Mouse (Mus musculus): ENCODE measurements around the gene Hoxd3.

The Hoxd3 gene

DNA sequence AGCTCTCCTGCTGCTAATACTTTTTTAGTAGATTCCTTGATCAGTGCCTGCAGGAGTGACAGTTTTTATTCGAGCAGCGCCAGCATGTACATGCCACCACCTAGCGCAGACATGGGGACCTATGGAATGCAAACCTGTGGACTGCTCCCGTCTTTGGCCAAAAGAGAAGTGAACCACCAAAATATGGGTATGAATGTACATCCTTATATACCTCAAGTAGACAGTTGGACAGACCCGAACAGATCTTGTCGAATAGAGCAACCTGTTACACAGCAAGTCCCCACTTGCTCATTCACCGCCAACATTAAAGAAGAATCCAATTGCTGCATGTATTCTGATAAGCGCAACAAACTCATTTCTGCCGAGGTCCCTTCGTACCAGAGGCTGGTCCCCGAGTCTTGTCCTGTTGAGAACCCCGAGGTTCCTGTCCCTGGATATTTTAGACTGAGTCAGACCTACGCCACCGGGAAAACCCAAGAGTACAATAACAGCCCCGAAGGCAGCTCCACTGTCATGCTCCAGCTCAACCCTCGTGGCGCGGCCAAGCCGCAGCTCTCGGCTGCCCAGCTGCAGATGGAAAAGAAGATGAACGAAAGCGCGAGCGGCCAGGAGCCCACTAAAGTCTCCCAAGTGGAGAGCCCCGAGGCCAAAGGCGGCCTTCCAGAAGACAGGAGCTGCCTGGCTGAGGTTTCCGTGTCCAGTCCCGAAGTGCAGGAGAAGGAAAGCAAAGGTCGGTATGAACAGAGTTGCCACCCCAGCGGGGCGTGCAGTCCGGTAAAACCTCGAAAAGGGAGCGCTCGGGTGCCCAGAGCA is 19.5 kb upstream of the Hoxd3 start:
- DNase-seq (ENCODE audit: low spot score in 2 of 2), result no peak

DNA sequence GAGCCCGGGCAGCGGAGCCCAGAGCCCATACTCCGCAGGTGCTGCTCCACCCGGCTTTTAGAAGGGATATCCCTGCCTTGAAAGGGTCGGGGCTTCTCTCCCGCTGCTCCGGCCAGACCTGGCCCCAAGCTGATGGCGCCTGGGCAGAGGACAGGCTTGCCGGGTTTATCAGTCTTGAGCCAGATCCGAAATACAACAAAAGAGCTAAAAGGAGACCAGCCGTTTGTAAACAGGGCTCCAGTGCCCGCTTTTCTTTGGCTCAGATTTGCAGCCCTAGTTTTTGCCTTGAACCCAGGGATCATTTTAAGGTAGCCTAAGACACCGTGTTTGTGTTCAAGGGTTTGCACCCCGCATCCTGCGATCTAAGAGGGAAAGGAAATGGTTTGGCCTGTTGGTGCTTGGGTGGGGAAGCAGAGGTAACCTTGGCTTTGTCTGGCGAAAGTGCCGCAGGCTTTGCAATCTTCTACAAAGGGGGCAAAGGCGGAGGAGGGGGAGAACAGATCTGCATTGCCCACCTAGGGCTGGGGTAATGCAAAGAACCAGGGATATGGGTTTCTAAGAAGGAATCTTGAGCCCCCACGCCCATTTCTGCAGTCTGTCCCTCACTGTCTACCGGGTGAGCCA is 18.8 kb upstream of the Hoxd3 start:
- DNase-seq (ENCODE audit: low spot score in 2 of 2), result no peak

DNA sequence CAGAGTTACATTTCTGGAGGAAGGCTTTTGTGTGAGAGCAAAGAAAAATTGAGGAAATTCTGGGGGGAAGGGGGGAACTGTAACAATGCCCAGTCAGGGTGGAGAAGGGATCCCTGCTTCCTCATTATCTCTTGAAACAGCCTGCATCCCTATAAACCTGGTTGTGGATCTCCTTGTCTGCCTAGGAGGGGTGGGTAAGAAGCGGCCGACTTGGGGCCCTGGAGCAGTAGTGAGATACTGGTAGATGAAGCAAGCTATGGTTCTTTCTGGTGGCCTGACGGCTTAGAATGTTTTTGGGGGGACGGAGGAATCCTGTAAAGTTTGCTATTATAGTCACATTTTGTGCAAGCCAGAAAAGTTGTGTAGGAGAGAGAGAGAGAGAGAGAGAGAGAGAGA is 18.3 kb upstream of the Hoxd3 start:
- no peak for DNase-seq (ENCODE audit: low spot score in 2 of 2)

DNA sequence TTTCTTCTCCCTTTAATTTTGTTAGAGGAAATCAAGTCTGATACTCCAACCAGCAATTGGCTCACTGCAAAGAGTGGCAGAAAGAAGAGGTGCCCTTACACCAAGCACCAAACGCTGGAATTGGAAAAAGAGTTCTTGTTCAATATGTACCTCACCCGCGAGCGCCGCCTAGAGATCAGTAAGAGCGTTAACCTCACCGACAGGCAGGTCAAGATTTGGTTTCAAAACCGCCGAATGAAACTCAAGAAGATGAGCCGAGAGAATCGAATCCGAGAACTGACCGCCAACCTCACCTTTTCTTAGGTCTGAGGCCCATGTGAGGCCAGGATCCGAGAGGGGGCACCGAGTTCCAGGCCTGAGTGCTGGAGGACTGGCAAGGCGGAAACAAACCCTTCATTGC is 17.7 kb upstream of the Hoxd3 start:
- no peak for DNase-seq (ENCODE audit: low spot score in 2 of 2)

DNA sequence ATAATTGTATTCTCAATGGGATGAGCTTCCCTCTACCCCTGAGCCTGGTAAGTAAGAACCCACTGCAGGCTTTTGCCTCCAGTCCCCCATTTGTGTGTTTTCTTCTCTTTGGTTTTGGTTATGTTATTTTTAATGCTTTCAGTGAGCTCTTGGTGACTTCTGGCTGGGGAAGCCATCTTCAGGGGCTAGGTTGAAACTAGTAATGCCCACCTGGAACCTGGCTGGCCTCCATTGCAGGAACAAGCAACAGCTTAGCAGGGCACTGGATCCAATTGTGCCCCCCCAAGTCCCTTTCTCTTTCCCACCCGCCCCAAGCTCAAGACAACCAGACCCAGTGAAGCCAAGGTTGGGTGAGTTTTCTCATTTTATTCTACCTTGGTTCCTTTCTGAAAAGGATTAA is 16.3 kb upstream of the Hoxd3 start:
- DNase-seq (ENCODE audit: low spot score in 2 of 2), result no peak

DNA sequence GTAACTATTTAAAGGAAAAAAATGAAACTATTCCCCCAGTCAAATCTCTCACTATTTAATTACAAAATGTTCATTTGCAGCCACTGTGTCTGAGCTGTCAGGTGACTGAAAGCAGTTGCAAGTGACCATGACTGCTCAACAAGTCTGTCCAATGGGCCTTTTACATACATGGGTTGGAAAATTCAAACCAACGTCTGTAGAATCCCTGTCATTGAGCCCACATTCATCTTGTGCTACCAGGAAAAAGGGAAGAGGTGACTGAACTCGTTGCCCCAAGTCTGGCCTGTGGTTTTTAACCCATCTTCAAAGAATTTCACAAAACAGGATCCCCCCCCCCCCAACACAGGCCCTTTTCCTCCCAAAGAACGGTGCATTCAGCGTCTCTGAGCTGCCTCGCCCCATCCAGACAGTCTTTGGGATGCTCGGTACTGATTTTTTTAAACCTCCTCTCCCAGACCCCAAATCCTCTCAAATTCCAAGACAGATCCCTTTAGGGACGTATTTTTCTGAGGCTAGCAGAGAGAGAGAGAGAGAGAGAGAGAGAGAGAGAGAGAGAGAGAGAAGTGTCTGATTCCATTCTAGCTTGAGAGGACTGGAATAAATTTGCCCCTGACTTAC is 15.8 kb upstream of the Hoxd3 start:
- DNase-seq (ENCODE audit: low spot score in 2 of 2), result no peak

DNA sequence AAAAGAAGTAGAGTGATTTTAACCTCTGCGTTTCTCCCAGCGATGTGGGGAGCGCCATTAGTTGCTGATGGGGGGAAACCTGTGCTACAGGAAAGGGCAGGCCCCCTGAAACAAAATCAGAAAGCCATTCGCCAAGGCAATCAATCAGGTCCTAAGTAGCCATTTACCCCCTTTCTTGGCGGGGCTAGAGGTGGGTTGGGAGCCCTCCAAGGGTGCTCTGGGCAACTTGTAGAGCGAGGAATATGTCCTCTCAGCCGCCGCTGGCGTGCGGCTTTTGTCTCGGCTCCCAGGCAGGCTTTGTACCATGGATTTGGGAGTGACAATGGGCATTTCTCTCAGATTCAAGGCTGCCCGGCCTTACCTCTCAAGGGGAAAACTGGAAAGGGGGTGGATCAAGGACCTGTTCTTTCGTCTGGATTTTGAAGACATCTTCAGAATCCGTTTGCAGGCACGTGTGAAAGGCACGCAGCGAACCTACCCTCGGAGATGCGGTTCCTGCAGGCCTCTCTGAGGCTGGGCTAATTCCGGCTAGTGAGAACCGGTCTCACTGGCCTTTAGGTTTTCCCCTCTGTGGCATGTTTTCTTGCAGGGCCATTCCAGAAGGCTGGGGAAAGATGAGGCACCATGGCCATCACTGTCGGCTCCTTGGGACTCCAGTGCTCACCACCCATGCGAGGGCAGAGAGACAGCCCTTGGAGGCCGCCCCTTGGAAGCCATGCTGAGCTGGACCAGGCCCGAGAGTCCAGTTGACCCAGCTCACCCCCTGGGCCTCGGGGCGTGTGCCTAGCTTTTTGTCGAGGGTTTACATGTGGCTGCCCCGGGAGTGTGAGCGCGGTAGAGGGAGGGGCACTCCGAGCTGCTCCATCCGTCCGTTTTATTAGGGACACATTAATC is 15.0 kb upstream of the Hoxd3 start:
- DNase-seq (ENCODE audit: low spot score in 2 of 2), result no peak

DNA sequence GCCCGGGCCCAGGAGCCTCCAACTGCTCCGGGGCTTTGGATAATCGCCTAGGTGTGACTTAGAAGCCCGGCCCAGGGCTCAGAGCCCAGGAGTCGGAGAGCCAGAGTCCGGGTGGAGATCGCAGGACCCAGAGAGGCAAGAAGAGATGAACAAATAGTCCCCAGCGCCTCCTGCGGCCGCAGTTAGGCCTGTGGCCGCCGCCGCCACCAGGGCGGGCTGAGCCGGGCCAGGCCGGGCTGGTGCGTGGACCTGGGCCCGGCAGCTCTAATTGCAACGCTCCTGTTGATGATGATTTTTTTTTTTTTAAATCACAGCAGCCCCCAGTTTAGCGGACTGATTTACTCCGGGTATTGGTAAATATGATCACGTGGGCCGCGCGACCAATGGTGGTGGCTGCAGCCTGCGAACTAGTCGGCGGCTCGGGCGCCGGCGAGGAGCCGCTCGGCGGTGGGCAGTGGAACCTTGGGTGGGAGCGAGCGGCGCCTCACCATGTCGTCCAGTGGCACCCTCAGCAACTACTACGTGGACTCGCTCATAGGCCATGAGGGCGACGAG is 14.1 kb upstream of the Hoxd3 start, which contains the start of gene Hoxd9:
Hoxd9 (plus strand) TSS at position 161 of the 555 bp plus-strand sequence.
- DNase-seq (ENCODE audit: low spot score in 2 of 2), result no peak

DNA sequence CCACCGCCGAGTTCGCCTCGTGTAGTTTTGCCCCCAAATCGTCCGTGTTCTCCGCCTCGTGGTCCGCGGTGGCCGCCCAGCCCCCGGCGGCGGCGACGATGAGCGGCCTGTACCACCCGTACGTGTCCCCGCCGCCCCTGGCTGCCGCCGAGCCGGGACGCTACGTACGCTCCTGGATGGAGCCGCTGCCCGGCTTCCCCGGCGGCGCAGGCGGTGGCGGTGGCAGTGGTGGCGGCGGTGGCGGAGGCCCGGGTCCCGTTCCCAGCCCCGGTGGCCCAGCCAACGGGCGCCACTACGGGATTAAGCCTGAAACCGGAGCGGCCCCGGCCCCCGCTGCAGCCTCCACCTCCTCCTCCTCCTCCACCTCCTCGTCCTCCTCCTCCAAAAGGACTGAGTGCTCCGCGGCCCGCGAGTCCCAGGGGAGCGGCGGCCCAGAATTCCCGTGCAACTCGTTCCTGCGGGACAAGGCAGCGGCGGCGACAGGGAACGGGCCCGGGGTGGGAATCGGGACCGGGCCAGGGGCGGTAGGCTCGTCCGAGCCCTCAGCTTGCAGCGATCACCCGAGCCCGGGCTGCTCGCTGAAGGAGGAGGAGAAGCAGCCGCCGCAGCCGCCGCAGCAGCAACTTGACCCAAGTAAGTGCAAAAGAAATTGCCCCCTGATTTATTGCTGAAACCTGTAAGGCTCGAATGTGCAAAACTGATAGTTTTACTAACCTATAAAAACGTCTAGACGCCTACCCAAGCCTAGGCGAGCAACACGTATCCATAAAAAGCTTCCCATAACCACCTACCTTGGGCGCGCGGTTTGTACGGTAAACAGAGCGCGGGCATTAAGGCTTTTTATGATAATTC is 13.3 kb upstream of the Hoxd3 start:
- DNase-seq (ENCODE audit: low spot score in 2 of 2), result no peak

DNA sequence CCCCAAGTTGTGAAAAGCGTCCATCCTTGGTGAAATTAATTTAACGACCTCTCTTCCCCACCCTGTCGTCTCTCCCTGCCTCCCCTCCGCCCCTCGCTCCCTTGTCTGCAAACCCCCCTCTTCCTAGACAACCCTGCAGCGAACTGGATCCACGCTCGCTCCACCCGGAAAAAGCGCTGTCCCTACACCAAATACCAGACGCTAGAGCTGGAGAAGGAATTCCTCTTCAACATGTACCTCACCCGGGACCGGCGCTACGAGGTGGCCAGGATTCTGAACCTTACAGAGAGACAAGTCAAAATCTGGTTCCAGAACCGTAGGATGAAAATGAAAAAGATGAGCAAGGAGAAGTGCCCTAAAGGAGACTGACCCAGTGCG is 12.7 kb upstream of the Hoxd3 start:
- no peak for DNase-seq (ENCODE audit: low spot score in 2 of 2)

DNA sequence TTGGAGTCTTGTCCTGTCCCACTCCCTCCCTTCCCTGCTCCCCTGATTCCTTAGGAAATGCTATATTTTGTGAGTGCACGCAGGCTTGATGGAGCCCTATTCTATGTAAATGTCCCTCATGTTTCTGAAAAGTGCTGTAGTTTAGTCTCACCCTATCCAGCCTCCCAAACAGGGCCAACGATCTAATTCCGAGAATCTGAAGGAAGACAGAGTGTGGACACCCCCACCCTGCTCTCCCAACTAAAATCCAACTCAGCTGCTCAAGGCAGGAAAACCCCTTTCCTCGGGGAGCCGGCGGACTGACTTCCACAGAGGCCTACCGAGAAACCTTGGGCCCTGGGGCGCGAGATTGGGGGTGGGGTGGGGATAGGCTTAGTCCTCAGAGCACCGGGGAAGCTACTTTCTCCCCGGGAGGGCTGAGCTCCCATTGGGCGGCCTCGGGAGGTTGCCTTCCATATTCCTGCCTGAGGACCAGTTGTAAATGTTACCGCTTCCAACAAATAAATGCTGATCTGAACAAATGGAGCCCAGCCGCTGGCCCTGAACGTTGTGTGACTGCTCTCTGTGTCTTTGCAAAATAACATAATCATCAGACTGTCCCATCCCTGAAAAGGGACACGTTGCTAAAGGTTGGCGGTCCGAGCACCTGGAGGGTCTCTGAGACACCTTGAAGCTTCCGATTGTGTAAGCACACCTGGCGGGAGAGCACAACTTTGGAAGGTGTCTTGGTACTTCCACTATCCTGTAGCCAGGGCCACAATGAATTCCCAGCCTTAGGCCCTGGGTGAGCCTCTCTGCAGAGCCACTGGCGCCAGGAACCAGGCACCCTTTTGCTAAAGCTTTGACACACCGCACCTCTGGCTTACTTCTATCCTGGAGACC is 11.8 kb upstream of the Hoxd3 start:
- no peak for DNase-seq (ENCODE audit: low spot score in 2 of 2)

DNA sequence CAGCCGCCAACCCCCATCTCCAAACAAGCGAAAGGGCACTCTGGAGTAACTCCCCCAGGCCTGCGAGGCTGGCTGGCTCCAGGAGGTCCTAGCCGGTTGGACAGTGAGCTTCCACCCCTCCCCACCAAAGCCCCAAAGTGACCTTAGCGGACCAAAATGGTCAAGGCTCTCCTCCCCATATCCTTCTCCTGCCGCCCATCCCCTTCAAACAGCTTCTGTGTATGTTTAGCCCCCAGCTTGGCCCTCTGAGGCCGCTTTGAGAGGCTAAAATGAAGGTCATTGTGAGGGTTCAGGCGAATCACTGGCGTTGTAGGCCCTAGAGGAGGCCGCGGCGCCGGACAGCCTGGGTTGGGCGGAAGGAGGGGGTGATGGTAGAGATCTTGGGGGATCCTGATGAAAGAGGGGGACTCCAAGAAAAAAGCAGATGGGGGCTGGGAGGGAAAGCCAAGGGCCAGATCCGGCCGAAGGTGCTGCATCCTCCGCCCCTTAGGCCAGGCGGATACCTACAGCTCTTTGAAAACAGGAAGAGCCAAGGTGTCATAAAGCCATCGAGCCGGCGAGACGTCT is 11.1 kb upstream of the Hoxd3 start:
- no peak for DNase-seq (ENCODE audit: low spot score in 2 of 2)

DNA sequence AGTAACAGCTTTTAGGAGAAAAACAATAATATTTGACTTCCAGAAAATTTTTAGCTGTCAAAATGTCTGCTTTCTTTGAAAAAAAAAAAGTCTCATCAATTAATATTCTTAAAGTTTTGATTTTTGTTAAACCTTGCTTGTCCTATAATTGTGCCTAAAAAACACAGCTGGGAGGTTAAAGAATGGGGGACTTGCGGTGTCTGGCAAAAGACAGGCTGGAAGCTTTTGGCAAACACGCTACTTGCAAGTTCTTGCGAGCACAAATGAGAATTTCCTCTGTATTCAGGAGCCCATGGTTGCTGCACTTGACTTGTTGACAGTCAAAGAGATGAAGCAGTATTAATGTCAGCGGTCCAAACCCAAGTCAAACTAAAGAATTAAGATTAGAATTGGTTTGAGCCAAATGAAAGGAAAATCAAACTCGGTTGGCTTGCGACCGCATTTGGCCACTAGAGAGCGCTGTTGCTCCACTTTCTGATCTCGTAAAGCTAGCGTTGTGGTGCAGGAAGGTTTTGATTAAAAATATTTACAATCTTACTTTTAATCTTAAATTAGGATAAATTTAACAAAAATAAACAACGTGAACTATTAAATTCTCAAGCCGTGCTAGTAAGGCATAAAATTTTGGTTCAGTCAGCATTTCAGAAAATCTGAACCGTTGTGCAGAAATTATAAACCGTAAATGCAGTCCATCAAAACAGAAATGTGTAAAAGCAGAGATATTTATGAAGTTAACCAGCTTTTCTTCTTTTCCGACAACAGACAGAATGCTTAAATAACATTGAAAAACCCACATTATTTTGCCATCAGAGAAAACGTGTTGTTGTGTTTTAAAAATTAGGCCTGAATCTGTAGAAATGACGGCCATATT is 9.5 kb upstream of the Hoxd3 start:
- DNase-seq (ENCODE audit: low spot score in 2 of 2), result peak; percentile 82 to 86

DNA sequence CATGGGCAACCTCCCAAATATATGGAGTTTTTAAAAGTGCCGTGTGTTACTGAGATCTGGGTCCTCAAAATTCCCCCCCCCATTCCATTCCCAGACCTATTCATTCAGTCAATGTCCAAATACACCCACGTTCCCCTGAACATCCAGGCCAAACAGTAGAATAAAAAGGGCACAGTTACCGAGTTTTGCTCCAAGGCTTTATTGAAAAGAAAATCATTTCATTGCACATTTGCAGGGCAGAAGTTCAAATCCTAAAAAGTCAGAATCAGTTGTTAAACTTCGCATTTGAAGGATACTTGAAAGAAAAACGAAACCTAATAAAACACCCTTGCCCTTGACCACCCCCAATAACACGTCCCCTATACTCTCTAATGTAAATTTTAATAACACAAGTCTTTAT is 8.9 kb upstream of the Hoxd3 start:
- no peak for DNase-seq (ENCODE audit: low spot score in 2 of 2)

DNA sequence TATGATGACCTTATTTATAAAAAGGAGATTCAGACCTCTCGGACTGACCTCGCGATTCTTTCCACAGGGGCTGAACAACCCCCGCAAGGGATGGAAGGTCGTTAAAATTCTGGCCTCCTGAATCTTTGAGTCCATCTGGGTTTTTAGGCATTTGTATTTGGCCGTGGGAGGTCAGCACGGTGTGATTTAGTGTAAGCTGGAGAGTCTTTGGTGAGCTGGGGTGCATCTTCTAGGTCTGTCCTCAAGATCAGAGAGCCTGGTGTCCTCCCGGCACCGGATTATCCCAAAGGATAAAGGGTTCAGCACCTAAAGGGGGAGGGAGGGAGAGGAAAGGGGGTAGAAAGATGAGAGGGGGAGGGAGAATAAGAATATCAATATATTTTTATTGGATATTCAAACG is 8.4 kb upstream of the Hoxd3 start:
- DNase-seq (ENCODE audit: low spot score in 2 of 2), result no peak

DNA sequence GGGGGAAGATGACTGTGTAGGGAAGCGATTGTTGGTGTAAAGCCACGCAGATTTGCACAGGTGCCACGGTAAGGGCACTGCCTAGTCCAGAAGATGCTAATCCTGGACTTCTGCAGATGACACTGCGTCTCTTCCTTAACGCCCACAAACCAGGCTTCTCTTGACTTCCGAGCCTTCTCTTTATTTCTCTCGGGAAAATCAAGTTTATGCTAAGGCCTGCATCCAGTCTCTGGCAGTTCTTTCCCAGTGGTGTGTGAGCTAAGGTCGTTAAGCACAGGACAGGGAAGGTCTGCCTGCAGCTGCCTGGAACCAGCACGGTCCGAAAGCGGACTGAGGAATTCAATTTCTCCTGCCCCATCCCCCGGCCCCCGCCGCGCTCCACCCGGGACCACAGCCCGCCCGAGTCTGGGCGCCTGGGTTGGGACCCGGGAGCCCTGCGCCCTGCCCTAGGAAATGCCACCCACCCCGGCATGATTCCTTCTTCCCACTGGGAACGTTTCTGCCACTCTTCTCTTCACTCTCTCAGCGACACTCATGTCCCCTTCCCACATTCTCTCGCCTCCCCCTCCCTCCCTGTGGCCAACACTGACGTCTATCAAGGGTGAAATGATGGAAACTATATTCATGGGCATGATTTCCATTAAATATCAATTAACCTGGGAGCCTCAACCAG is 7.9 kb upstream of the Hoxd3 start:
- no peak for DNase-seq (ENCODE audit: low spot score in 2 of 2)

DNA sequence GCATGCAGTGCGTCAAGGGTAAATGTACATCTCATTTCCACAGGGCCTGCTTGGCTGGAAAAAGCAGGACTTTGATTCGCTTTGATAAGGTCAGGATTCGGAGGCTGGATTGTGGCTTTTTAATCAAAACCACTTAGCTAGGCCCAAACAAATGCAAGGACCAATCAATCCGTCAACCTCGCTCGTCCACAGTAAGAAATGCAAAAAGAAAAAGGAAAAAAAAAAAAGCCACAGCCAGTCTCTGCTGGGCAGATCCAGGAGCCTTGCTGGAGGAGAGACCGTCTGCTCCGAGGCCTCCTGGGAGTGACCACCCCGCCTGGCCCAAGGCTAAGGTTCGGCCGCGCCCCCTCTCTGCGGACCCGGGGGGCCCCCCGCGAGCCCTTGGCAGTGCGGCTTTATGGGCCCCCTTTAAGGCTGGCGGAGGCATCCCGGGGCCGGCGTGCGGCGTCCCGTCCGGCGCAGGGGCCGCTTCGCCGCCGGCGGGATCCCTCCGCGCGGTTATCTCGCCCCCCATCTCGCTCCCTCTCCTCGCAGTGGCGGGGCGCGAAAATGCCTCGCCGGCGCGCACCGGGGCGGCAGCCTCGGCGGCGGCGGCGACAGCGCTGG is 7.2 kb upstream of the Hoxd3 start, which contains the start of gene Hoxd8:
Hoxd8 (plus strand) TSS at position 223 of the 606 bp plus-strand sequence.
- no peak for DNase-seq (ENCODE audit: low spot score in 2 of 2)
